Mouse (Mus musculus): ENCODE results near the gene Casq2.

Gene Casq2

DNA sequence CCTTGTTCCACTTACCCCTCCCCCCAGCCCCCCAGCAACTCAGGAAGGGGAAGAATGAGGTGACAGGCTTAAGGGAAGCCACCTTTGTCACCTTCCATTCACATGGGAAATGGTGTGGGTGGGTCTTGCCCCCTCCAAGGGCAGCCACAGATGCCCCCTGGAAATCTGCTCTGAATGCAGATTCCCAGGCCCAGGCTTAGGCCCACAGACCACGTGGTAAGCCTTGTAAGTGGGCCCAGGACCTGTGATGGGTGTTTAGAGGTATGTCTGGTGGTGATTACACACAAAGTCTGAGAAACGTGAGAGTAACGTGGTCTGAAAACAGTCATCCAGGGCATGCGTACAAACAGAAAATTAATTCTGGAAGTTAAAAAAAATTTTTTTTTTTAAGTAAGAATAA is 78.7 kb downstream of the Casq2 start:
- DNase-seq (ENCODE audit: low spot score in 2 of 2): no peak

DNA sequence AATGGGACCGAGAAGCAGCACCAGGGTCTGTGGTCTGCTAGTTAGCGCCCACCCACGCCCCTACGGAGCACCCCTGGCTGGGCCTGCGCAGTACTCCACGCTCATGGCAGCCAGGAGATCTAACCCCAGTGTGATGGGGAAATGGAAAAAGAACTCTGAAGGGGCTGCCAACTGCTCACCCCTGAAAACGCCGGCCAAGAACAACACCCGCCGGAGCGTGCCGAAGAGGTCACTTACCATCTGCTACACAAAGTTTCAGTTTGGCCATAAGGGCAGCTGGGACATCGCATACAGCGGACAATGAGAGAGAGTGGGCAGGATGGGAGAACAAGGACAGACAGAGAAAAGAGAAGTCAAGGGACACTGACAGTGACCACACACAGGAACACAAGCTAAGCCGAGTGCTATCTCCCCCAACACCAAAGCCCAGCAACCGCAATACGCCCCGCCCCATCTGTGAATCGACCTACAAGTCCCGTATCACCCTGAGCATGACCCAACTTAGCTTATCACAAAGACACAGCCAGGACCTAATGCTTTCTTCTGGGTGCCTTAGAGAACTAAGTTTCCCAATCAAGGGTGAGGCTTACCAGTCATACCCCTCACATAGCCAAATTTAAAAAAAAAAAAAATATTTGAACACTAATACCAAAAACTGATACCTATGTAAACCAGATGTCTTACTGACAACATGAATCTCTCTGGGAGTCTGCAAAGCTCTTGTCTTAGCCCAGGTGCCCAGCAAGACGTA is 79.5 kb downstream of the Casq2 start:
- no peak for DNase-seq (ENCODE audit: low spot score in 2 of 2)

DNA sequence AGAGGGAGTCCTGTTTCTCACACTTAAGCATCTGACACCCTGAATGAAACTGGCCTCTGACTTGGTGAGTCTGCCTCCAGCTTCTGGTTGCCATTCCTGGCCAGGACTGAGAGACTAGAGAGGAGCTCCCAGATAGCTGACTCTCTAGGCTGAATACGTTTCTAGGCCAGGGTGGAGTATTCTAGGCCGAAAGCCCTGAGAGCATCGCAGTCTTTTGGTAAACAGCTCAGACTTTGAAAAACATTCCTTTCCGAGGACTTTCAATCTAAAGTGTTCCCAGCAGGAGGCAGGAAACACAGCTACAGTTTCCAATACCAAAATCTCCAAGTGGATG is 80.0 kb downstream of the Casq2 start:
- DNase-seq (ENCODE audit: low spot score in 2 of 2): no peak

- DNase-seq (ENCODE audit: low spot score in 2 of 2): no peak
Observed at GRCm38 (mm10) chr3:102166794-102167193, 80.6 kb downstream of the Casq2 start.

DNA sequence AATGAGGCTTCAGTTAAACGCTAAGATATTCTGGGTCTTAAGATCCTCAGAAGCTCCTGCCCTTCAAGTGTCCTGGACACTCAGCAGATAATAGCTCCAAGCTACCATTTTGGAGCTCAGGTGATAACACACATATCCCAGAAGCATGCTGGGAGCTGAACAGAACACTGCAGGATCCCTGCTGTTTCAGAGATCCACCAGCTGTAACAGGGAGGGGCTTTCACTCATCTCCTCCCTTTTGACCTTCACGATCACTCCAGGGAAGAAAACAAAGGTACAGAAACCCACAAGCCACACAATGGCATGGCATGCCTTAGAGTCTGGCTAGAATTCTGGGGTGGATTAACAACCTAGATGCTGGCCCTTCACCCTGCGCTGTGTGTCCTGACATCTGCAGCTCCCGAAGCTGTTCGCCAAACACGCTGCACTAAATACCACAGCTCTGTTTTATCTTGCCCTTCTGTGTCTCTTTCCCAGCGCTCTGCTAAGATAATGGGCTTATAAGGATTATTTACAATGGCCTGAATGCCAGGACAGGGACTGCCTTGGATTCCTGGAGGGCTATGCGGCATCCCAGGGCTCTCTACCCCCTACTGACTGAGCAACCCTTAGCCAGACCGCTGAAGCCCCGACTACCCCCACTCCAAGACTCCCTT is 81.5 kb downstream of the Casq2 start:
- DNase-seq (ENCODE audit: low spot score in 2 of 2): no peak

- DNase-seq (ENCODE audit: low spot score in 2 of 2): no peak
Observed at GRCm38 (mm10) chr3:102169197-102169905, 83.1 kb downstream of the Casq2 start.

DNA sequence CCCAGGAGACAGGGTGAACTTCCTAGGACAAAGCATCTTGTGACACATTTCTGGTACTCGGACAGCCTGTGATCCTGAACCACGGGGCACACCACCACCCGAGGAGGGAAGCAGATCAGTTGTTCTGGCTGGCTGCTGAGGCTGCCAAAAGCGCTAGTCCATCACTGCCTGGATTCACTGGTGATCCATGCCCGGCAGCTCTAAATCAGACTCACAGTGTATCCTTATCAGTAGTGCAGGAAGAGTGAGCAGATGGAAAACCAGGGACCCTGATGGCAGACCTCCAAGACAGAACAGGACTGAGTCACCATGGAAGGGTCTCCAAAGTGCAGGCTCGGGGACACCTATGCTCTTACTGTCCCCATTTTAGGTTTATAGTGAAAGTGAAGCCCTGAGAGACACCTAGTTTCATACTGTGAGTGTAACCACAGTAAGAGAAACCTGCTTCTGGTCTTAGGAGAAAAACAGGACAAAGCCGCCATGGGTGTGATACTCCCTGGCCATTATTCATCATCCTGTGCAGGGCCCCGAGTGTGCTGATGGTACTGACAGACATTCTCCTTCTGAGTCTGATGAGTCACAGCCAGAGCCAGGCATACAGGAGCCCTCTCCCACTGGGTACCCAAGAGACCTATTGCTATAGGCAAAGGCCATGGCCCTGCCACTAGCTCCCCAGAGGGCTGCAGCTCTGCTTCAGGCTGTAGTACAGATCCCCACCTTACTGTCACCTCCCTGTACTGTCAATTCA is 88.1 kb downstream of the Casq2 start:
- DNase-seq (ENCODE audit: low spot score in 2 of 2): no peak

DNA sequence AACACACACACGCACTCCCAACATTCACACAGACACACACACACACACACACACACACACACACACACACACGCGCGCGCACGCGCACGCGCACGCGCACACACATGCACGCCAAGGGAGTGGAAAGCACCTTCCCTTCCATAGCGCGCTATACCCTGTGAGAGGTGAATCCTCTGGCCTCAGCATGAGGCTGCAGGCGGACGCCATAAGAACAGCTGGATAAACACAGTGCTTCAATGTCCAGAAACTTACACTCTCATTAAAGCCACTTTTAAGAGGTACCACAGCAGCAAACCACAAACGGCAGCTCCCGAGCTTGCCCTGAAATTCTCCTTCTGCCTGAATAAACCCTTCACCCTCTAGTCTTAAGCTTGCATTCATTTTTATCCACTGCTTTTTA is 89.5 kb downstream of the Casq2 start:
- DNase-seq (ENCODE audit: low spot score in 2 of 2): no peak

- no peak for DNase-seq (ENCODE audit: low spot score in 2 of 2)
Observed at GRCm38 (mm10) chr3:102176116-102176515, 89.9 kb downstream of the Casq2 start.

DNA sequence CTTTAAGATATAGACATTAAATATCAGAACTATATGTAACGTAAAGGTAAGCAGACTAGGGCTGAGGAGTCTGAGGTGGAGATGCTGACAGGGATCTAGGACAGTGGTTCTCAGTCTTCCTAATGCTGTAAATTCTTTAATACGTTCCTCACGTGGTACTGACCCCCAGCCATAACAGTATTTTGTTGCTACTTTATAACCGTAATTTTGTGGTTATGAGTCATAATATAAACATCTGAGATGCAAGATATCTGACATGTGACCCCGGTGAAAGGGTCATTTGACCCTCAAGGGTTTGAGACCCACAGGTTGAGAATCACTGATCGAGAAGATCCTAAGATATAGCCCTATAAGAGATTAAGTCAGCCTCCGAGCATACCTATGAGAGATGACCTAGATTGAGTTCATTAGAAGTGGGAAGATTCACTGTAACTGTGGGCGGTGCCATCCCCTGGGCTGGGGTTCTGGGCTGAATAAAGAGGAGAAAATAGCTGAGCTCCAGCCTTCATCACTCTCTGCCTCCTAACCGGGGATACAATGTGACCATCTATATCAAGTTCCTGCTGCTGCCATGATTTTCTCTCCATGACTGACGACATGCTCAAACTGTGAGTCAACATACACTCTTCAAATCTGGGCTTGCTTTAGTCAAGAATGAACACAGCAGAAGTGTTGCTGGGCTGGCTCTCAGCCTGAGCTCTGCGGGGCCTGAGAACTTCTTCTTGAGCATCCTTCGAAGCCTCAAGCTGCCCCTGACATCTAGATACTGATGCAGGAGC is 91.8 kb downstream of the Casq2 start:
- DNase-seq (ENCODE audit: low spot score in 2 of 2): no peak

GRCm38 (mm10) chr3:102179869-102180268 is 93.7 kb downstream of the Casq2 start:
- DNase-seq (ENCODE audit: low spot score in 2 of 2): no peak

DNA sequence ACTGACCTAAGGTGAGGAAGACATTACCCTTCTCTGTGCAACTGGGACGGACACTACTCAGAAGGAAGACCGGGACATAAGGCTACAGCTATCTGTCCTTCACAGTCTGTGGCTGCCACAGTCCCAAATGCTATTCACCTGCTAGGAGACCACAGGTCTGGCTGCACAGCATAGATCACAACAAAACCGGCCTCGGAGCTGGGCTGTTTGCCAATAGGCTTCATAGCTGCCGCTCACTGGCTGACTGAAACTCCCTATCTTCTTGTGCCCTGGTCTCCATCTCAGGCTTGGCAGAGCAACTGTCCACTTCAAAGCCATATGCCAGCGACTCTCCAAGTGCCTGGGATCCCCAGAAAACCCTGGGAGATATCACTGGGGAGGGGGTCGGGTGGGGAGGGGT is 94.5 kb downstream of the Casq2 start:
- no peak for DNase-seq (ENCODE audit: low spot score in 2 of 2)

DNA sequence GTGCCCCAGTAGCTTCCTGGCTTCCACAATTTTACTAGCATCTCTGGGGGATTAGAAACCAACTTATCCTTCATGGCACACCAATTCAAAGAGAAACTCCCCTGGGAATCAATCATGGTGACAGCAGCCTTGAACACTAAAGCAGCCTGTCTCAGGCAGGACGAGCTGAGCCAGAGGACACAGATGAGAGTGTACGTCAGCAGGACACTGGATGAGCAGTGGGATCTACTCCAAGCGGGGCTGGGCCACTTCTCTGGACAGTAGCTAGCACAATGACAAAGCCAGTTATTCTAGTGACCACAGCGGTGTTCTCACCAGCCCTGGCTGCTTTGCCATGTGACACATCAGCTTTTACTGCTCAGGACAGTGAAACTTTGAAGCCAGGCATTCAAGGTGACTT is 95.0 kb downstream of the Casq2 start:
- no peak for DNase-seq (ENCODE audit: low spot score in 2 of 2)

- no peak for DNase-seq (ENCODE audit: low spot score in 2 of 2)
Observed at GRCm38 (mm10) chr3:102182601-102183000, 96.4 kb downstream of the Casq2 start.

DNA sequence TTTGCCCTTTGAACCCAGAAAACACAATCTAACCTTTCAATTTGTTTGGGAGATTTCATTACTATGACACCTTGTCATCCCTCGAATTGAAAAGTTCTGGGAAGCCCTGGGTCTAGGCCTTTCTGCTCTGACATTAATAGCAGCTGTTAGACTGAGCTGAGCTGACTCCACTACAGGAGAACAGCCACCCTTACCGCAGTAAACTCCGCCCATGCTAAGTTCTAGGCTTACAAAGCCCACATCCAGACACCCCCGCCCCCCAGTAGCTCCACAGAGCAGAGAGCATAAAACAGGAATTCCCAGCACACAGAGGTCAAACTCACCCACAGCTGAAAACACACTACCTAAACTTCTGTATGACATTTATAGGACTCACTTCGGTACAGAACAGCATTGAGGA is 98.5 kb downstream of the Casq2 start:
- DNase-seq (ENCODE audit: low spot score in 2 of 2): no peak

DNA sequence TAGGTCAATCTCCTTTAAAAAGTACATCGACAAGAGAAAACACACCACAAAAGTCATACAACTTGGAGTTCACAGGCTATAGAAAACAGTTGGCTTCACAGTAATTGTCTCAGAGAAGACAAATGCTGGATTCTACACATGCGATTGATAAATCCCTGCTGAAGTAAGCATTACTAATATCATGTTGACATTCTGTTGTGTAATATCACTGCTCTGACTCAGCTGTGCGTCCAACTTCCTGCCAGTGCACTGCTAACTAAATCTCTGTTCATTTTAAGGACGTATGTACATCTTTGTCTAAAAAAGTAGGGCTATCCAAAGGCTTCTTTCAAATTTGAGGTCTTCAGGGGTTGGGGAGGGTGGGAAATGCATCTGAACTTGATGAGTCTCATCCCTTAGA is 101.2 kb downstream of the Casq2 start:
- DNase-seq (ENCODE audit: low spot score in 2 of 2): no peak

DNA sequence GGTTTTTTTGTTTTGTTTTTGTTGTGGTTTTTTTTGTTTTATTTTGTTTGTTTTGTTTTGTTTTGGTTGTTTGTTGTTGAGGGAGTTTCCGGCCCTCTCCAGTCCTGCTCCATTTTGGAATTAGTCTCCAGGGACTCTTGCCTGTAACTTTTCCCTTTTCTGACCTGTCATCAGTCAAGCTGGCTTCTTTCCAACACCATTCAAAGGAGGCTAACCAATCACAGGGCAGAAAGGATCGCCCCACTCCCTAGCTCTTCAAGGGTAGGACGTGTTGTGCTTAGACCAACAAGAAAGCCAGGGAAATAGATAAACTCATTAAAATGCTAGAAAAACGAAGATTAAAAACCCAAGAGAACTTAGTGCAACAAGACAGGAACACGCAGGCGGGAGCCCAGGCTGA is 102.8 kb downstream of the Casq2 start:
- no peak for DNase-seq (ENCODE audit: low spot score in 2 of 2)

- DNase-seq (ENCODE audit: low spot score in 2 of 2): no peak
Observed at GRCm38 (mm10) chr3:102190015-102190414, 103.8 kb downstream of the Casq2 start.

DNA sequence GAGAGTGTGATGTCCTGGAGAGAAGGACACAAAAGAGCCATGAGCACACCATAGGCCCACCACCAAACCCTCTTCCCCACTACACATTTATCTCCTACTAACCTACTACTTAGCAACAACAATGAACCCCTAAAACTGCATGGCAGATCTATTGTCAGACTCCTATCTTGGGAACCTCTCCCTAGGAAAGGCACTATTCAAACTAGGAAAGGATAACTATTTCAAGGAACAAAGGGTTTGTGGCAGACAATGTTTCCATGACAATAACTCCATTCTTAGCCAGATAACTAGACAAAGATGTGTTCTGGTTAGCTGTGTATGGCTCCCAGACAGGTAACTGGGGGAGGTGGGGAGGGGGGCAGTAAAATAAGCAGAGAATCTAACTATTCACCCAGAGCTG is 104.4 kb downstream of the Casq2 start:
- DNase-seq (ENCODE audit: low spot score in 2 of 2): no peak

DNA sequence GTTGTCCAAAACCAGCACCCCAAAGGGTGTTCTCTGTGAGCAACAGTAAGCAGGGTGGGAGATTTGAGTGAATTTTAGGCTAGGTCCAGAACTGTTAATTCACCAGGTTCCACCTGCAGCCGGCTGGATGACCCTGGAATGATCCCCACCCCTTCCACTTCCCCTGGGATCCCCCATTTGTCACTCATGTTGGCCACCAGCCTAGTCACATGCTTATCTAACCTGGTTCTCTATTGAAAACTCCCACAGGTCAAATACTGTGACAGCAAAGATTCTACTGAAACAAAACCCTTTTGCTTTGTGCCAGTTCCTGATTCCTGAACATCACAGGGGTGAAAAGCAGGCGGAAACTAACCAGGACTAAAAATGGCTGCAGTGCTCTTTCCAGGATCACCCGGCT is 105.4 kb downstream of the Casq2 start:
- DNase-seq (ENCODE audit: low spot score in 2 of 2): no peak

- DNase-seq (ENCODE audit: low spot score in 2 of 2): no peak
Observed at GRCm38 (mm10) chr3:102192621-102193020, 106.4 kb downstream of the Casq2 start.
